Mouse (Mus musculus): ENCODE measurements around the gene Slamf8. TPM values are rescaled to one million over a fixed set of nuclear protein-coding genes. Genes with fewer than 3 reads are reported as not detected.
A peak's percentile ranks its signal among the peaks of the same experiment; 100 is the strongest.

The Slamf8 gene
- total RNA-seq (2014; rRNA removed) (not detected in 2 replicates), polyA plus RNA-seq (2015; fragmentation: Nextera tagmentation; extraction: Ambion mirVana) (0.08 TPM in 1 of 2 replicates, not detected in the other)

- Histone ChIP-seq H3K27ac (ENCODE audit: low read depth, low read length) (no peak within 1 kb of the TSS), H3K4me2 (ENCODE audit: low read depth) (no peak within 1 kb of the TSS), H3K36me3 (ENCODE audit: insufficient read depth) (no peaks in the 10 kb centered on the region), H3K4me3 (ENCODE audit: low read depth, low read length) (no peak within 1 kb of the TSS), H3K9ac (no peak within 1 kb of the TSS), H3K9me3 (ENCODE audit: low read length) (no peaks in the 10 kb centered on the region), H3K27me3 (ENCODE audit: insufficient read depth, low read length) (no peaks in the 10 kb centered on the region), H3K4me1 (ENCODE audit: insufficient read depth) (peaks cover 9% of the 10 kb centered on the region; the same call in 1 of the 2 replicates)
- no peak for ATAC-seq
- no peak for DNase-seq
- TF ChIP-seq CTCF (IDR thresholded peaks at IDR 0.05; ENCODE audit: low read depth): no peak
- 73% methylated on average over 7 of the region's 7 CpGs for WGBS
Observed at GRCm38 (mm10) chr1:172590385-172590784, at the start of gene Slamf8. Slamf8 (minus strand) TSS chr1:172590568.

- Histone ChIP-seq H3K4me2 (ENCODE audit: low read depth) (no peak overlapping the region), H3K4me3 (ENCODE audit: low read depth, low read length) (no peak overlapping the region), H3K9ac (no peak overlapping the region), H3K27ac (ENCODE audit: low read depth, low read length) (no peak overlapping the region), H3K4me1 (ENCODE audit: insufficient read depth) (no peaks in the 10 kb centered on the region), H3K36me3 (ENCODE audit: insufficient read depth) (no peaks in the 10 kb centered on the region), H3K9me3 (ENCODE audit: low read length) (no peaks in the 10 kb centered on the region), H3K27me3 (ENCODE audit: insufficient read depth, low read length) (no peaks in the 10 kb centered on the region)
- TF ChIP-seq CTCF (IDR thresholded peaks at IDR 0.05; ENCODE audit: low read depth): no peak
- DNase-seq (no peak), ATAC-seq (no peak)
- 55% methylated on average over 2 of the region's 2 CpGs for WGBS
Observed at GRCm38 (mm10) chr1:172638781-172639180, 48.4 kb upstream of the Slamf8 start.

- Histone ChIP-seq H3K9me3 (ENCODE audit: low read length) (no peaks in the 10 kb centered on the region), H3K27ac (ENCODE audit: low read depth, low read length) (no peak overlapping the region), H3K36me3 (ENCODE audit: insufficient read depth) (no peaks in the 10 kb centered on the region), H3K4me2 (ENCODE audit: low read depth) (no peak overlapping the region), H3K4me3 (ENCODE audit: low read depth, low read length) (no peak overlapping the region), H3K4me1 (ENCODE audit: insufficient read depth) (no peaks in the 10 kb centered on the region), H3K9ac (no peak overlapping the region), H3K27me3 (ENCODE audit: insufficient read depth, low read length) (no peaks in the 10 kb centered on the region)
- WGBS: 71% methylated on average over 4 of the region's 4 CpGs
- no peak for DNase-seq
- no peak for ATAC-seq
- peak; percentile 52 for TF ChIP-seq CTCF (IDR thresholded peaks at IDR 0.05; ENCODE audit: low read depth)
Observed at GRCm38 (mm10) chr1:172637801-172638200, 47.4 kb upstream of the Slamf8 start.

- WGBS: 90% methylated on average over 5 of the region's 5 CpGs
- no peak for ATAC-seq
- no peak for DNase-seq
- Histone ChIP-seq H3K9me3 (ENCODE audit: low read length) (no peaks in the 10 kb centered on the region), H3K4me1 (ENCODE audit: insufficient read depth) (no peaks in the 10 kb centered on the region), H3K36me3 (ENCODE audit: insufficient read depth) (no peaks in the 10 kb centered on the region), H3K9ac (no peak overlapping the region), H3K27ac (ENCODE audit: low read depth, low read length) (no peak overlapping the region), H3K4me2 (ENCODE audit: low read depth) (no peak overlapping the region), H3K4me3 (ENCODE audit: low read depth, low read length) (no peak overlapping the region), H3K27me3 (ENCODE audit: insufficient read depth, low read length) (no peaks in the 10 kb centered on the region)
- no peak for TF ChIP-seq CTCF (IDR thresholded peaks at IDR 0.05; ENCODE audit: low read depth)
Observed at GRCm38 (mm10) chr1:172636266-172636665, 45.9 kb upstream of the Slamf8 start.

- Histone ChIP-seq H3K27me3 (ENCODE audit: insufficient read depth, low read length) (no peaks in the 10 kb centered on the region), H3K4me1 (ENCODE audit: insufficient read depth) (no peaks in the 10 kb centered on the region), H3K9me3 (ENCODE audit: low read length) (no peaks in the 10 kb centered on the region), H3K4me2 (ENCODE audit: low read depth) (no peak overlapping the region), H3K9ac (no peak overlapping the region), H3K36me3 (ENCODE audit: insufficient read depth) (no peaks in the 10 kb centered on the region), H3K4me3 (ENCODE audit: low read depth, low read length) (no peak overlapping the region), H3K27ac (ENCODE audit: low read depth, low read length) (no peak overlapping the region)
- no peak for DNase-seq
- ATAC-seq: no peak
- no peak for TF ChIP-seq CTCF (IDR thresholded peaks at IDR 0.05; ENCODE audit: low read depth)
- 74% methylated on average over 4 of the region's 4 CpGs for WGBS
Observed at GRCm38 (mm10) chr1:172635258-172635657, 44.9 kb upstream of the Slamf8 start.

GRCm38 (mm10) chr1:172634136-172634535 lies 43.8 kb upstream of the Slamf8 start:
- 92% methylated on average over 2 of the region's 2 CpGs for WGBS
- no peaks in the 10 kb centered on the region for H3K36me3 ChIP-seq (ENCODE audit: insufficient read depth)
- H3K9me3 ChIP-seq (ENCODE audit: low read length): no peaks in the 10 kb centered on the region
- no peak for DNase-seq
- no peak overlapping the region for H3K9ac ChIP-seq
- H3K4me3 ChIP-seq (ENCODE audit: low read depth, low read length): no peak overlapping the region
- no peak overlapping the region for H3K4me2 ChIP-seq (ENCODE audit: low read depth)
- H3K4me1 ChIP-seq (ENCODE audit: insufficient read depth): no peaks in the 10 kb centered on the region
- no peak for TF ChIP-seq CTCF (IDR thresholded peaks at IDR 0.05; ENCODE audit: low read depth)
- H3K27me3 ChIP-seq (ENCODE audit: insufficient read depth, low read length): no peaks in the 10 kb centered on the region
- no peak for ATAC-seq
- no peak overlapping the region for H3K27ac ChIP-seq (ENCODE audit: low read depth, low read length)

- peak; percentile 94 for DNase-seq
- Histone ChIP-seq H3K27me3 (ENCODE audit: insufficient read depth, low read length) (no peaks in the 10 kb centered on the region), H3K27ac (ENCODE audit: low read depth, low read length) (peak within 1 kb of the TSS; percentile 57), H3K4me3 (ENCODE audit: low read depth, low read length) (peak within 1 kb of the TSS; percentile 59), H3K9ac (peak within 1 kb of the TSS; percentile 61), H3K4me2 (ENCODE audit: low read depth) (peak within 1 kb of the TSS; percentile 96), H3K36me3 (ENCODE audit: insufficient read depth) (no peaks in the 10 kb centered on the region), H3K9me3 (ENCODE audit: low read length) (no peaks in the 10 kb centered on the region), H3K4me1 (ENCODE audit: insufficient read depth) (no peaks in the 10 kb centered on the region)
- ATAC-seq: peak; percentile 98
- TF ChIP-seq CTCF (IDR thresholded peaks at IDR 0.05; ENCODE audit: low read depth): peak; percentile 97
- WGBS: under 1% methylated on average over 51 of the region's 53 CpGs
Observed at GRCm38 (mm10) chr1:172632451-172633326, 42.3 kb upstream of the Slamf8 start, which contains the start of gene Dusp23. Dusp23 (minus strand) TSS chr1:172632962.

Data from forebrain, postnatal 0 days (tissue).